Mouse (Mus musculus) heart, embryonic 14.5 days (tissue): ENCODE results near the gene Sel1l. TPM values are rescaled to one million over a fixed set of nuclear protein-coding genes. Genes with fewer than 3 reads are reported as not detected.
A peak's percentile ranks its signal among the peaks of the same experiment; 100 is the strongest.

Experiments
- ATAC-seq: fragments of 200-750 bp; cut with Nextera tagmentation; 2 replicates; pipeline ENCODE4 v1.8.0; 2017; ENCODE audit warnings: low read depth, moderate TSS enrichment; ENCODE audit not compliant: insufficient number of reproducible peaks, insufficient read depth, low FRiP score
- H3K27ac ChIP-seq, 2 experiments: fragments of 200-500 bp in 1 of 2; fragments of 300-500 bp in 1 of 2; sonication (generic) in 1 of 2; replicated peaks in 1 of 2; 2 replicates each; pipeline ENCODE4 v1.5.1; 2012 to 2014; ENCODE audit warnings: low read depth in 2 of 2, low read length in 2 of 2, control low read depth in 1 of 2, mild to moderate bottlenecking in 1 of 2, mixed read lengths in 1 of 2; ENCODE audit not compliant: control insufficient read depth in 1 of 2, insufficient read depth in 1 of 2
- H3K27me3 ChIP-seq: fragments of 300-500 bp; sonication (generic); 2 replicates; pipeline ENCODE4 v1.6.1; 2014; ENCODE audit warnings: mild to moderate bottlenecking, low read length, control low read depth; ENCODE audit not compliant: control insufficient read depth, insufficient read depth
- H3K36me3 ChIP-seq: fragments of 300-500 bp; sonication (generic); 2 replicates; pipeline ENCODE4 v1.6.1; 2014; ENCODE audit warnings: mild to moderate bottlenecking, control low read depth, low read length, mixed read lengths; ENCODE audit not compliant: control insufficient read depth, insufficient read depth
- H3K4me1 ChIP-seq, 2 experiments: fragments of 200-500 bp in 1 of 2; fragments of 300-500 bp in 1 of 2; sonication (generic) in 1 of 2; 2 replicates each; pipeline ENCODE4 v1.6.1; 2012 to 2014; ENCODE audit warnings: low read length in 2 of 2, control low read depth in 1 of 2, mixed read lengths in 1 of 2; ENCODE audit not compliant: control insufficient read depth in 2 of 2, insufficient read depth in 2 of 2
- H3K4me2 ChIP-seq: fragments of 300-500 bp; sonication (generic); 2 replicates; pipeline ENCODE4 v1.6.1; 2014; ENCODE audit warnings: mild to moderate bottlenecking, low read length
- H3K4me3 ChIP-seq, 2 experiments: fragments of 200-500 bp in 1 of 2; fragments of 300-500 bp in 1 of 2; sonication (generic) in 1 of 2; 2 replicates each; pipeline ENCODE4 v1.5.1; 2012 to 2014; ENCODE audit warnings: low read length in 2 of 2, mild to moderate bottlenecking in 2 of 2, control low read depth in 1 of 2, low read depth in 1 of 2, moderate library complexity in 1 of 2; ENCODE audit not compliant: control insufficient read depth in 1 of 2, insufficient read depth in 1 of 2
- H3K9ac ChIP-seq: fragments of 300-500 bp; sonication (generic); 2 replicates; pipeline ENCODE4 v1.6.1; 2014; ENCODE audit warnings: mild to moderate bottlenecking, low read length
- H3K9me3 ChIP-seq: fragments of 300-500 bp; sonication (generic); 2 replicates; pipeline ENCODE4 v1.6.1; 2016; ENCODE audit warnings: low read length, control low read depth; ENCODE audit not compliant: control insufficient read depth
- WGBS: fragments of 180-500 bp; shearing (Covaris S2); extraction: QIAGEN DNeasy Blood & Tissue Kit; methylation state at CpG from one replicate; pipeline ENCODE4 v1.1.7; 2014; 5-methylcytosine and 5-hydroxymethylcytosine counted together
- polyA plus RNA-seq: library from polyadenylated mRNA; unstranded; fragments of >200 nt; fragmentation: Nextera tagmentation; extraction: Ambion mirVana; gene quantifications from 2 replicates; pipeline ENCODE4 v1.2.1, GENCODE M21; 2014

Sel1l gene
- polyA plus RNA-seq, 1 experiment from 2014 or later, result 60.8 TPM

DNA sequence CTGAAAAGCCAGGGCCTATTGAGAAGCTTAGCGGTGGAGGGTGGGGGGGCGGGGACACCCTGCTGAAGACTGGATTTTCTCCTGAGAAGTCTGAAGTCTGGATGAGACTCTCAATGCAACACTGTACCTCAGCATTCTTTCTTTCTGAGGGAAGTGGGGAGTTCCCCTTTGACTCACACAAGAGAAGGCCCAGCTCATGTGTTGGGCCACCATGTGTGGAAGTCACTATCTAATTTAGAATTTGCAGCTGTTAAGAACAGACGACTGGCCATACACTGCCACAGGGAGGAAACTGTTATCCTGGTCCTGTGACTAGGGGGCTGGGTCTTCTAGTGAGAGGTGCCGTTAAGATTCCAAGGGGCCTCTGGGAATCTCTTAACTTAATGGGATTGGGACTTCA is 20.4 kb upstream of the Sel1l start:
- H3K27me3 ChIP-seq, result no peaks in the 10 kb centered on the region
- H3K4me1 ChIP-seq, result no peaks in the 10 kb centered on the region
- H3K27ac ChIP-seq, result no peak overlapping the region
- H3K4me2 ChIP-seq, result no peak overlapping the region
- 53% methylated on average over 4 of the region's 4 CpGs for WGBS
- no peaks in the 10 kb centered on the region for H3K36me3 ChIP-seq
- no peak for ATAC-seq
- H3K4me3 ChIP-seq, result no peak overlapping the region
- no peak overlapping the region for H3K9ac ChIP-seq
- H3K9me3 ChIP-seq, result no peaks in the 10 kb centered on the region

DNA sequence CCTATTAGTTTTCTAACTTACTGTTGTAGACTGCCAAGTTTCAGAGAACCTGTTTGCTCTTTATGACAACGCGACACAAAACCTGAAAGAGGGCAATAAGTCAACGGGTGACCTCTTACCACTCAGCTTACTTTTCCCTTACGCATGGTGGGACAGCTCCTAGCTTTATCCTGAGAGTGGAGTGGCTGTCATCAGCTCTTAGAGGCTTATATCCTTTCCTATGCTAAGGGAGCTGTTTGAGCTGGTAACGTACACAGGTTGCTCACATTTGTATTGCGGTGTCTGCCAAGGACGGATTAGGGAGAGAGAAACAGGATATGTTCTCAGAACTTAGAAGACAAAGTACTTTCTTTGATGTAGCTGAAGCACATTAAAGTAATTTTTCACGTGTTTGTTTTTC is 5.4 kb upstream of the Sel1l start:
- no peak overlapping the region for H3K4me2 ChIP-seq
- no peak for ATAC-seq
- H3K27me3 ChIP-seq, result no peaks in the 10 kb centered on the region
- H3K9ac ChIP-seq, result no peak overlapping the region
- H3K27ac ChIP-seq, result no peak overlapping the region
- no peaks in the 10 kb centered on the region for H3K36me3 ChIP-seq
- H3K4me1 ChIP-seq, result no peaks in the 10 kb centered on the region
- no peaks in the 10 kb centered on the region for H3K9me3 ChIP-seq
- 41% methylated on average over 8 of the region's 8 CpGs for WGBS
- H3K4me3 ChIP-seq, result no peak overlapping the region

DNA sequence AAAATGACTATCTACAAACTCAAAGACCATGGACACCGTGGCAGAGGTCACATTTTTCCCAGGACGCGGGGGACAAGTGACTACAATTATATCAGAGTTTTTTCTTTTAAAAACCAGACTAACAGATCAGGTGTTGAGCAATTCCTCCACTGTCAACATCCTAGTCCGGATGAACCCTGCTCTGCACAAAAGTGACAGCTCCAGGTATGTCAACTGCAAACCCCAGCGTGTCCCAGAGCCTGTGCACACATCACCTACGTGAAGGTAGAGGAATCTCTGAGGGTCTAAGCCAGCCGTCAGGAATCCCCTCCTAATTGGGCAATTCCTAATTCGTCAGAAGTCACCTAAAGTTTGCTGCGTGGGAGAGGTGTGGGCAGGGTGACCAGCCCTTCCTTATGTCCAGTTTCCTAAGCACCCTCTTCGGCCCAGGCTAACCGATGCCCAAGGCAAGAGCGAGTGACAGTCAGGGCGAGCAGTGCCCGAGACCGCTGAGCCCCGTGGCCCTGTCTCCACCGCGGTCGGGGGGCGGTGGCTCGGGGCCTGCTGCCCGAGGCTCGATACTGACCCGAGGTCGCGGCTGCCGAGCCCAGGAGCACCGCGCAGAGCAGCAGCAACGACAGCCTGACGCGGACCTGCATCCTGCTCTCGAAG is 438 bp downstream of the Sel1l start:
- Histone ChIP-seq H3K4me2 (peak overlapping the region; percentile 79), H3K27me3 (no peaks in the 10 kb centered on the region), H3K36me3 (peaks cover 6% of the 10 kb centered on the region; the same call in 1 of the 2 replicates), H3K27ac (peak overlapping the region in 1 of 2 experiments; percentile 63; a peak in 3 of 4 replicates), H3K4me3 (peak overlapping the region; percentile 66 to 72), H3K4me1 (0 out of 4 replicates have a peak, but pooled peaks cover 0 to 3% of the 10 kb centered on the region in 2 experiments), H3K9ac (peak overlapping the region; percentile 86), H3K9me3 (no peaks in the 10 kb centered on the region)
- peak; percentile 50 for ATAC-seq
- 2% methylated on average over 33 of the region's 33 CpGs for WGBS

- Histone ChIP-seq H3K36me3 (peaks cover 24% of the 10 kb centered on the region), H3K9ac (no peak overlapping the region), H3K4me1 (0 out of 4 replicates have a peak, but pooled peaks cover 0 to 3% of the 10 kb centered on the region in 2 experiments), H3K27me3 (no peaks in the 10 kb centered on the region), H3K27ac (no peak overlapping the region), H3K9me3 (no peaks in the 10 kb centered on the region), H3K4me2 (no peak overlapping the region), H3K4me3 (no peak overlapping the region)
- no peak for ATAC-seq
- 91% methylated on average over 6 of the region's 6 CpGs for WGBS
Measured at GRCm38 (mm10) chr12:91846038-91846437, 2.9 kb downstream of the Sel1l start.

GRCm38 (mm10) chr12:91845393-91845792 is 3.6 kb downstream of the Sel1l start:
- H3K36me3 ChIP-seq, result peaks cover 30% of the 10 kb centered on the region
- no peak overlapping the region for H3K9ac ChIP-seq
- no peak for ATAC-seq
- 91% methylated on average over 9 of the region's 9 CpGs for WGBS
- H3K27ac ChIP-seq, result no peak overlapping the region
- H3K4me1 ChIP-seq, result 0 out of 4 replicates have a peak, but pooled peaks cover 0 to 3% of the 10 kb centered on the region in 2 experiments
- no peak overlapping the region for H3K4me3 ChIP-seq
- no peak overlapping the region for H3K4me2 ChIP-seq
- H3K27me3 ChIP-seq, result no peaks in the 10 kb centered on the region
- H3K9me3 ChIP-seq, result no peaks in the 10 kb centered on the region

DNA sequence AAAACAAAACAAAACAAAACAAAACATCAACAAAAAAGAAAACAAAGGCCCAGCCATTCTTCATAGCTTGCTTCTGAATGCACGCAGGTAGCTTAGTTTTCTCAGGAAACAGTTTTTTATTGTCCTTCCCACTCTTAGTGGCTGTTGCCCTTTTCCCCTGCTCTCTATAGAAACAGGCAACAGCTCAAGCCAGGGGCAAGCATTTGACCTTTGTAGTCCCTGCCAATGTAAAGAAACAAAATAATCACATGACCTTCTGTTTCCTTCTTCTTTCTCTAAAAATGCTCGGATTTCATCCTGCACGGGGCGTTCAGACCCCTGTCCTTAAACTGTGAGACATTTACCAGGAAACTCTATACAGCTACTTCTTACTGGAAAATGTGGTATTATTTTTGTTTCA is 4.4 kb downstream of the Sel1l start:
- Histone ChIP-seq H3K27ac (no peak overlapping the region; a peak in 1 of 4 replicates), H3K27me3 (no peaks in the 10 kb centered on the region), H3K4me1 (0 out of 4 replicates have a peak, but pooled peaks cover 0 to 3% of the 10 kb centered on the region in 2 experiments), H3K36me3 (peaks cover 36% of the 10 kb centered on the region), H3K9ac (no peak overlapping the region), H3K9me3 (no peaks in the 10 kb centered on the region), H3K4me3 (no peak overlapping the region), H3K4me2 (no peak overlapping the region)
- 60% methylated on average over 4 of the region's 4 CpGs for WGBS
- ATAC-seq, result no peak

DNA sequence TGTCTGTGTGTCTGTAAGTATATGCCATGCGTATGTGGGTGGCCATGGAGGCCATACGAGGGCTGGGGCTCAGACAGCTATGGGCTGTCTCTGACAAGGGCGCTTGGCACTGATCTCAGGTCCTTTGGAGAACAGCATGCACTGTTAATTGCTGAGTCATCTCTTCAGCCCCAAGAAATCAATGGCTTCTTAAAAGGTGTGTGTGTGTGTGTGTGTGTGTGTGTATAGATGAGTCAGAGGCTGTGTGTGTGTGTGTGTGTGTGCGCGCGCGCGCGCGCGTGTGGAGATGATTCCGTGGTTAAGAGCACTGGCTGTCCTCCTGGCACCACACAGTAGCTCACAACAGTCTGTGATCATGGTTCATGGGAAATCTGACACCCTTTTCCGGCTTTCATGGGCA is 5.1 kb downstream of the Sel1l start:
- Histone ChIP-seq H3K27me3 (no peaks in the 10 kb centered on the region), H3K9me3 (no peaks in the 10 kb centered on the region), H3K27ac (no peak overlapping the region), H3K4me3 (no peak overlapping the region), H3K4me1 (0 out of 4 replicates have a peak, but pooled peaks cover 0 to 3% of the 10 kb centered on the region in 2 experiments), H3K36me3 (peaks cover 43% of the 10 kb centered on the region), H3K4me2 (no peak overlapping the region), H3K9ac (no peak overlapping the region)
- WGBS, result 93% methylated on average over 13 of the region's 13 CpGs
- no peak for ATAC-seq

DNA sequence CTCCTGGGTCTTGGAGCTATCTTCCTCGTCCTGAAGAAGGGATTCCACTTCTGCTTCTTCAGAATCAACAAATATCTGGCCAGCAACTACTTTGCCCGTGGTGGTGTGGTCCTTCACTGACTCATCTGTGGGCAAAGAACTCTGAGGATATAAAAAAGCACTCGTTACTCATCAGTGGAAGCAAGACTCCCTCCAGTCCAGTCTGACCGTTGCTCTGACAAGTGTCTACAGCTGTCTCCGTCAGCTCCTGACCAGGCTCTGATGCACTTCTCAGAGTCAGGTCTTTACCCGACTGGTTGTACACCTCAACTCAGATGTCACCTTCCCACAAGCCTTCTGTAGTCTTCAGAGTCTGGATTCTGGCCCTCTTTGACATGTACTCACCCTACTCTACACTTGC is 7.2 kb downstream of the Sel1l start:
- 85% methylated on average over 6 of the region's 6 CpGs for WGBS
- peaks cover 65% of the 10 kb centered on the region for H3K36me3 ChIP-seq
- no peak for ATAC-seq

More for the DNA sequence above, 7.2 kb downstream of the Sel1l start:
- no peak overlapping the region for H3K4me2 ChIP-seq
- no peaks in the 10 kb centered on the region for H3K9me3 ChIP-seq
- no peaks in the 10 kb centered on the region for H3K4me1 ChIP-seq
- no peak overlapping the region for H3K27ac ChIP-seq
- no peak overlapping the region for H3K9ac ChIP-seq
- H3K27me3 ChIP-seq, result no peaks in the 10 kb centered on the region
- H3K4me3 ChIP-seq, result no peak overlapping the region
